Mouse (Mus musculus) right cerebral cortex, postnatal 36 days (tissue): Measurements from ENCODE around the gene Fam129b.

ENCODE experiments used
- DNase-seq, 2 experiments: peaks; one replicate each; pipeline ENCODE4 v3.0.0; 2022; ENCODE audit warnings: low spot score in 2 of 2, mixed read lengths in 1 of 2

Fam129b gene

DNA sequence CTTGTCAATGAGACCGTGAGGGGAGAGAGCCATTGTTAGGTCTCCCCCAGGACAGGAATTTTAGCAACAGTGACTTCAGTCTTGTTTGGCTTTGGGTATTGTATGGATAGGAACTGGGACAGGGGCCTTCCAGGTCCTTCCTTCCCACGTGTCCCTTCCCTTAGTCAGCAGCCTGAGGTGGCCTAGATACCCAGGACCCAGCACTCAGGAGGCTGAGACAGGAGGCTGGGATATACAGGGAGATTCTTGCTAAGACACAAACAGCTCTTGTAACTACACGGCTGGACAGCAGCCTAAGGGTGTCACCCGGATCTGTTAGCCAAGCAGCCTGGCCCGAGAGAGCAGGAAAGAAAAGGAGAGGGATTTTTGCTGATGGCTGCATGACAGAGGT is 16.3 kb upstream of the Fam129b start:
- no peak for DNase-seq

DNA sequence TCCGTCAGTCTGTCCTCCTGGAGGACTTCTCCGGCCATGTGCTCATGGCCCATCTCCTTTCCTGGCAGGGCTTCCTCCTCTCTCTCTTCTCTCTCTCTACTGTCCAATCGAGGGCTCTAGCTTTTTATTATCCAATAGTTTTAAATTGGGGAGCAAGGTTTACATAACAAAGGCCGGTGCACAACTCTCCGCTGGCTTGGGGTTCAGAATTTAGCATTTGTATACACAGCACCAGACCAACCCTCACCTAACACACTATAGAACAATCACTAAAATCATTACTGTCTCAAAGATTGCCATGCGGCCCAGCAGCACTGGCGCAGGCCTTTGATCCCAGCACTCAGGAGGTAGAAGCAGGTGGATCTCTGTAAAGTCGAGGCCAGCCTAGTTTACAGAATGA is 15.1 kb upstream of the Fam129b start:
- DNase-seq = no peak

DNA sequence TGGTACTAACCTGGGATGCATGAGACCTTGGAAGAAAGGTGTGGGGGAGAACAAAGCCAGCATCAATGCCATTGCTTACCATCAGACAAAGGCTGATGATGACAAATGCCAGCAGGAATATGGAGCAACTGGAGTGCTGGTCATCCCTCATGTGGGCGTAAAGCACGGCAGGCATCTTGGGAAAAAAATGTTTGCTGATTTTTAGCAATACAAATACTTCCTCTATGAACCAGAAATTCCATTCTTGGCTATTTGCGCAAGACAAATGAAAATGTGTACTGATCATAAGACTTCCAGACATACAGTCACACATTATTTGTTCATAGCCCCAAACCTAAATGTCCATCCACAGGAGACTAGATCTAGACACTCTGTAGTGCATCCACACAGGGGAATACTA is 12.6 kb upstream of the Fam129b start:
- DNase-seq = no peak

DNA sequence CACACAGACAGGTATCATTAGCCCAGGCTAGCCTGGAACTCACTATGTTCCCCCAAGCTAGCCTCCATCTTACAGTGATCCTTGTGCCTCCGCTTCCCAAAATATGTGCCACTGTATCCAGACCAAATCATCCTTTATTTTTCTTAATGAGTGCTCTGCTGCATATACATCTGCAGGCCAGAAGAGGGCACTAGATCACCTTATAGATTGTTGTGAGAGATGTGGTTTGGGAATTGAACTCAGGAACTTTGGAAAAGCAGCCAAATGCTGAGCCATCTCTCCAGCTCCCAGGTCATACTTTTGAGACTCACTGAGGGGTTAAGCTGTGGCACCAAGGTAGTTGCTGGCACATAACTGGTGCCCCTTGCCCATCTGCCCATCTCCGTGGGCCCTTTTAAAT is 11.2 kb upstream of the Fam129b start:
- DNase-seq = no peak

DNA sequence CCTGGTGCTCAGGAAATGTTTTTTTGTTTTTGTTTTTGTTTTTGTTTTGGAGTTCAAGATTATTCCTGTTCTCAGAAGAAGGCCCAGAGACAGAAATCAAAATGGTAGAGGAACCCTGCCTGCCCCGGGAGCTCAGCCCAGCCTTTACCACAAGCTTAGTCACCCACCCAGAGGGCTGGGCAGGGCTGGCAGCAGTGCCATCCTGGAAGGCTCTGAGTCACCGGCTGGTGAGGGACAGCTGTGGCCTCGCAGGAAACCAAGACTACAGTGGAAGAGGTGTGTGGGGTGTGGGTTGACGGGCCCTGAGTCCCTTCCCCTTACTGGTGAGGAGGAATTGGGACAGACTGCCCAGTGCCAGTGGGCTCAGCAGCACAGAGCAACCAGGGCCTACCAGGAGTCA is 8.6 kb upstream of the Fam129b start:
- no peak for DNase-seq

DNA sequence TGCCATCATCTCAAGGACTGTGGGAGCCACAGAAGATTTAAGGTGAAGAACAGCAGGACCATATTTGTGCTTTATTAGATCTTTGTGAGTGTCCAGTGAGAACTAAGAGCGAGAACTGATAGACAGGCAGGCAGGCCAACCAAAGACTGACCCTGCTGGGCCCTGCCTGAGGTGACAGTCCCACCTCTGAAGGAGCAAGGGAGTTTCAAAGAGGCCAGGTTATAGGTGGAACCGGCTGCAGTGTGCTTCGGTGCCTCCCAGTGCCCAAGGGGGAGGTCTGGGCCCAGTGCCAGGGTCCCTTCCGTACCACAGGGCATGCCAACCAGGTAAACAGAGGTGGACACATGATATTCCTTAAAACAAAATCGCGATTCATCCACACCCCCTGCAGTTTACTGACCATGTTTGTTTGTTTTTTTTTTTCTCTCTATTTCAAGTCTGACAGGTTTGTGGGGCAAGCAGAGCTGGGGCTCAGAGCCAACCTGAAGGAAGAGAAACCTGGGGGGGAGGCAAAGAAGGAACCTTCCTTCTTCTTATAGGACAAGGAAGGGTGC is 6.1 kb upstream of the Fam129b start:
- no peak for DNase-seq

DNA sequence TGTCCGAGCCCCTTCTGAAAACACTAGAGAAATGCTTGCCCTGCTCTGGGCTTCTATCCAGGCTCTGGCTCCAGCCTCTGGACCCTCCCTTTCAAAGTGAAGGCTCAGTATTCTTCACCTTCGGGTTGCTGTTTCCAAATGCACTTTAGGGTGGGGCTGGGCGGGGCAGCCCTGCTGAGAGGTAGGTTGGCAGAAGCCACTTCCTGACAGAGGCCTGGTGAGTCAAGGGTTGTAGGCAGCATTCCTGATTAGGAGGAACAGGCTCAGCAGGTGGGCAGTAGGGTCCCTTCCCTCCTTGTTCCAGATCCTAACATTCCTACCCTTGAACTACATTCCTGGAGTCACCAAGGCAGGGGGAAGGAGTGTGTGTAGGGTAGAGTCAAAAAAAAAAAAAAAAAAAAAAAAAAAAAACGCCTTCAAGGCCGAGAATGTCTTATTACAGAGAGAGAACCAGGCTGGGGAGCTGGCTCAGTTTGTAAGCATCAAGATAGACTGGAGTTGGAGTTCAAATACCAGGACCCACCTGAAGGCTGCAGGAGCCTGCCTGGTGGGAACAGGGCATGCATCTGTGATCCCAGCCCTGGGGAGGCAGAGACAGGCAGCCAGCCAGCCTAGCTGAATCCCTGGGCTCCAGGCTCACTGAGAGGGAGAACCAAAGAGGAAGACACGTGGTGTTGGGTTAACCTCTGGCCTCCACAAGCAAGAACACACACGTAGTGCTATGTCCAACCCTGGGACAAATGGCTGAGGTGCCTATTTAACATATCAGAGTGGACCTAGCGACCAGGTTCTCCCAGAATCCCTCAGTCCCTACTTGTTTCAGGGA is 5.4 kb upstream of the Fam129b start:
- no peak for DNase-seq

DNA sequence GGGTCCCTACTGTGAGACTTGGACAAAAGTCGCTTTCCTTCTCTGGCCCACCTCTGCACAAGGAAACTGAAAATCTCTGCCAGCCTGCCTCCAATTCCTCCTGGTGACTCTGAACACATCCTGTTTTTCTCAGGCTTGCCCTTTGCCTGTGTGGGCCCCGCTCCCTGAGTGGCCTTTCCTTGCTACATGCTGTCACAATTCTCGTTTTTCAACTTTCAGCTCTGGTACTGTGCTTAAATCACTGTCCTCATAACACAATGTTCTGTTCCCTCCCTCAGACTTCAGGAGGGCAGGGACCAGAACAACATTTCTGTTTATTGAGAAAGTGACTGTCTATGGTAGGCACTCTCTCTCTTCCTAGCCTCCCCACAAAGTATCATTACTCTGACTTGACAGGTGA is 1.8 kb upstream of the Fam129b start:
- no peak for DNase-seq

DNA sequence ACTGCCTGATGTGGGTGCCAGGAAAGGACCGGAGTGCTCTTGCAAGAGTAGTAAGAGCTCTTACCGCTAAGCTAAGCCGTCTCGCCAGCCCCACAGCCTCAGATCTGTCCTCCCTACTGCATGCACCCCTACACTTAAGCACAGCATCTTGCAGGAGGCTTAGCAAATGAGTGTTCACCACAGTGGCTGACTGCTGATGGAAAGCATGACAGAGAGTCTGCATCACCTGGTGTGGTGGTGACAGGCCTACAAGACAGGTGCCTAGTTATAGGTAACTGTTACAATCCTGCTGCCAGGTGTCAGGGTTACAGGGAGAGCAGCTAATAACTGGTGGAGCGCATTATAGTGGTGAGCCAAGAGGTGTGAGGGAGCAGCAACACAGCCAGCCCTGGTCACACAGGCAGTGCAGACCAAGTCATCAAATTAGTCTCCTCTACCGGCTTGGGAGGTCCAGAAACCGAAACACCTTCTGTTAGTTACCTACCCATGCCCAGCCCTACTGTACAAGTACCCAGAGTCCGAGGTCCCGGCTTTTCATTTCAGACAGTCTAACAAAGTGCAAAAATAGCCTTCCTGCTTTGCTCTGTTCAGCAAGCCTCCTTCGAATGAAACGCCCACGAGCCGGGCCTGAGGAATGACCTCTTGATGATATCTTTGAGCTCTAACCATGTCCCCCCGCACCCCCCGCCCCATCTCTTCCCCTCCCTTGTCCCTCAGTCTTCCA is 801 bp upstream of the Fam129b start:
- DNase-seq = no peak

DNA sequence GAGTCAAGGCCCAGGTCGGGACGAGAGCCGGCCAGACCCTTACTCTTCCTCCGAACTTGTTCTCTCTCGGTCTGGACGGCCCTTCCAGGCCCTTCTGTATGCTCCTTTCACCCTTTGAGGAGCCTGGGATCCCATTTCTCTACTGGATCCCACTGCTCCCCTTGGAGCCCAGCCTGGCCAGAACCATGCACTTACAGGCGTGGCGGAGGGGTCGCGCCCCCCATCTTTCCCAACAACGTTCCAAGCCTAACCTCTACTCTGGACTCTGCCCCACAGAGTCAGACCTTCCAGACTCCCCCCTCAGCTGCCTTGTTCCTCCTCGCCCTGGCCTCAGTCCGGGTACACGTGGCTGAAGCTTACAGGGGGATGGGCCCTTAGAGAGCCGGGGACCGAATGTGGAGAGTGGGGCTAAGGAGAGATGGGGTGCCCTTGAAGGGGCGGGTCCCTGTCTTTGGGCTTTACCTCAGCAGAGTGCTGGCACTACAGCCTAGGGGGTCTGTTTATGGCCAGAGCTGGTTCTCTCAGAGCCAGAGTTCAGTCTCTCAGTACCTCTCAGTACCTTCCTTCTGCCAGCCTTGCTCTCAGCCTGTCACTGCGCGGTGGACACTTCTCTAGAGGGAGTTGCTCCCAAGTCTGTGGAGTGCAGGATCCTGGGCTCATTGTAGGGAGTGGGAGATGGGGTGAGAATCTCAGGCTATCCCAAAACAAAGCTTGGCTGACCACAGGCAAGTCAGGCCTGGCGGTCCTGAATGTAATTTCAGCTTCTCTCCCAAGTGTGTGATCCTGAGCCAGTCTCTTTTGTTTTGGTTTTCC is 782 bp downstream of the Fam129b start:
- DNase-seq = no peak

DNA sequence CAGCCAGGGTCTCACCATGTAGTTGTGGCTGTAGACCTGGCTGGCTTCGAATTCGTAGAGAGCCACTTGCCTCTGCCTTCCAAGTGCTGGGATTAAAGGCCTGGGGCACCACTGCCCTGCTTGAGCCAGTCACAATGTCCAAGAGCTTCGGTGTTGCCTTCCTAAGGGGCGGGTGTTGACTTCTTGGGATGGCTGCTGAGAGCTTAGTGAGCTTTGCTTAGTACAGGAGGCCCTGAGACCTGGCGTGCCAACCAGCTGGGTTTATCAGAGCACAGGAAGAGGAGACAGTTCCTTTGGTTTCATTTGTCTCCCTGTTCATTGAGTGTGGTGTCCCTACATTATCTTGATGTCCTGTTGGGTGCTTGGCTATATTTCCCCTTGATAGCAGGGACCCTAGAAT is 1.4 kb downstream of the Fam129b start:
- DNase-seq = no peak

DNA sequence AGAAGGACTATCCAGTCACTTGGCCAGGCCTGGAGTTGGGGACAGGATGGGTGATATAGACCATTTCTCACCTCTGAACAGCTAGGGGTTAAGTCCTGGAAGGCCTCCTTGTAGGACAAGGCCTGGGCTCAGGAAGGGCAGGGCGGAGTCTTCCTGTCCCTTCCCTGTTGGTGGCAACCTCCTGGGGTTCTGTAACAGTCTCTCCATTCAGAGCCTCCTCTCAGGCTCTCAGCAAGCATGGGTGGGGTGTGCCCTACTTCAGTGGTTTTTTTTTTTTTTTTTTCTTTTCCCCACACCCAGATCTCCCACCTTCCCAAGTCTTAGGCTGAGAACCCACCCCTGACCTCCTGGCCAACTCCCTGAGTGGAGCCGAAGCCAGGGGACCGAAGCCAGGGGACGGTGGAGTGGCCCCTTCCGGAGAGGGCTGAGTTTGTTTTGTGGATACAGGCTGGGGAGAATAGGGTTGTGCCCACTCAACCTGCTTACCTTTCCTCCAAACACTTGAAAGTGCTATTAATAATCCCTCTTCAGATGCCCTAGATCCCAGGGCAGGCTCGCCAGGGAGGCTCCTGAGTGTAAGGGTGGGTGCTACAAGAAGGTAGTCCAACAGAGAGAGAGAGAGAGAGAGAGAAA is 2.0 kb downstream of the Fam129b start:
- no peak for DNase-seq

DNA sequence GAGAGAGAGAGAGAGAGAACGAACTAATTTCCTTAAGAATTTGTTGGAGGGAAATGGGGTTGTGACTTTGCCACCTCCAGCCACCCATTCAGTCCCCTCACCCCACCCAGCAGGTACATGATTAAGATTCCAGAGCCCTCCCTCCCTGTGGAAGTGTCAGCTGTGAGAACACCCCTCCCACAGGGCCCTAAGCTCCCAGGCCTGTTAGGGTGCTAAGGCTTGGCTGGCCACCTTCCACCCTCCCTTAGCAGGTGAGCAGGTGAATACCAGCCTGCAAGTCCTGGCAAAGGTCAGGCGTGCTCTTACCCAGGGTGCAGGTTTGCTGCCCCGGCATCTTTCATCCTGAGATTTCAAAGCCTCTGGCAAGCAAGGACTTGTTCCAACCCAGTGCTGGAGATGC is 2.5 kb downstream of the Fam129b start:
- no peak for DNase-seq

DNA sequence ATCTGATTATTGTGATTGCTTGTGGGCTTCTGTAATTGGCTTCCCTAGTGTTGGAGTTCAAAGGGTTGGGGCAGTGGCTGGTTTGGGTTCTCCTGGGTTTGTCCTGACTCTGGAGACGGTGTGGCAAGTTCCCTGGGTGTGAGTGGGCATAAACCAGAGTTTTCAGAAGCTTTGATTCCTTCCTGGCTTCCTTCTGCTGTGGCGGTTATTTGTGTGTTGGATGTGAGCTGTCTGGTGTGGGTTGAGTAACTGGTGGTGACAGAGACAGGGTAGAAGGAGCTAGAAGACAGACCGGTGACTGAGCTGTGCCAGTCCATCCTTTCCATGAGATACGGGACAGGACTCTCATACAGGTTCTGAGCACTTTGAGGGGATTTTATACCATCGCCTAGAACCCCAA is 3.7 kb downstream of the Fam129b start:
- no peak for DNase-seq

DNA sequence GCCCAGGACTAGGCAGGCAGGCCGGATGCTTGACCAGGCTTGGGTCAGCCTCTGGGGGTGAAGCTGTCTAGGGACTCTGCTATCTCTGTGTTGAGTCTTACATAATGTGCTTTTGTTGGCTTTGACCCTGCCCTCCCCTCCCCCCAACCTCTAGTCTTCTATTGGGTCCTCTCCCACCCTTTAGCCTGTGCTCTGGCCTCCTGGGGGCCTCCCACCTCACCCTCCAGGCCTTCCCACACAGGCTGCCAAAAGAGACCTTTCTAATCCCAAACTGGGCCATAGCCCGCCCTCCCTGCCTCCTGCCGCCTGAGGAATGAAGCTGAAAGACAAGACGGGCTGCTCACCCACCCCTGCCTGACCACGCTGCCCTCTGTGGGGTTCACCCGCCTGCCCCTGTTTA is 5.1 kb downstream of the Fam129b start:
- DNase-seq = no peak

DNA sequence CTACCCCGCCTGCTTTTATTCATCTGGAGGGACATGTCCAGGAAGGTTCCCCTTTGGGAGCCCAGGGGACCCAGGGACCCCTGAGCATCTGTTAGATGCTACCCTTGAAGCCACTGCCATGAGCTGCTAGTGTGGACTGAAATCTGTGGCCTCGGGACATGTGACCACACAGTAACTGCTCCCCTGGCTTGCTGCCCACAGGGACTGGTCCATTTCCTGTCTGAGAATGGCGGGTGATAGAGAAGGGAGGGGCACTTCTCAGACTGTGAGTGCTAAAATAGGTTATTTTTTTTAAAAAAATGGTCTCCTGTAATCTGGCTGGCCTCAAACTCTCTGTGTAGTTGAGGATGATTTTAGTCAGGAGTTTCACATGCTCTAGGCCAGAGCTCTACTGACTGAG is 5.8 kb downstream of the Fam129b start:
- no peak for DNase-seq

DNA sequence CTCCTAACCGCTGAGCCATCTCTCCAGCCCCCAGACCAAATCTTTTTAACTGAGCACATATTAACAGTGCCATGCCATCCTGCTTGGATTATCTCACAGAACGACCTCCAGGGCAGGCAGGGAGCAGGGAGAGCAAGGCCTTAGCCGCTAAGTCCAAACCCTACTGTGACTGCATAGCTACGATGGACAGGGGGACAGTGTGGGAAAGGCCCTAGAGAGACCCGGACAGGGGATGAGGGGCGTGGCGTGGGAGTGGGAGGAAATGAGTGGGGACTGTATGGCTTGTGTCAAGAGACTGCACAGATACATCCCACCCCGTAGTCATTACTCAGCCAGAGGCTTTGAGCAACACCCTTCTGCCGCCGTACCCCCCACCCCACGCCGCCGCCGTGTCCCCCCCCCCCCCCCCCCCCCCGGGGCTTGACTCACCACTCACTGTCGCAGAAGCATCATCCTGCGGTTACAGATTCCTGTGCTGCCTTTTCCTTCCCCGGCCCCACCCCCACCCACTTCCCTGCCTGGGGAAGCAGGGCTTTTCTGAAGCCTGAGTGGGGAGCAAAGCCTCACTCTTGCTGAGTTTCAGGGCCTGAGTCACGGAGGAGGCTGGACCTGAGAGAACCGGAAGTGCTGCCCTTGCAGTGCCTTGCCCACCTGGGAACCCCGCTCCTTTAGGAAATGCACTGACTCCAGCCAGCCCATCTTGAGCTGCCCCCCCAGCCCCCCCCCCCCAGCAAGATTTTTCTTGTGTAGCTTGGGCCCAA is 6.5 kb downstream of the Fam129b start:
- no peak for DNase-seq

DNA sequence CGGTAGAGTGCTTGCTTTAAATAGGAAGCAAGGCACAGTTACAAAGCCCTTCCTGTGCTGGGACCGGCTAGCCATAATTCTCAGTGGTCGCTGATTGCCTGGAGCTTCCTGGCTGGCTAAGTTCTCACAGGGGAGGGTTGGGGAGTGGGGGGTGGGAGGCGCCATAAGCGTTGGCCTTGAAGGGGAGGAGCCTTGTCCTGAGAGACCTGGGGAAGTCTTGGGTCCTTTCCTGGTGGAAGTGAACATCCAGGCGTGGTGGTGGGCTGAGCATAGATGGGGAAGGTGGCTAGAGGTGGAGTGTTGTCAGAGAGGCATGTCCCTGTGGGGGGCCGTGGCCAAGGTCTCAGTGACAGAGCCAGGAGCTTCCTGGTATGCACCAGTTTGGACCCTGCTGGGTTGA is 8.8 kb downstream of the Fam129b start:
- no peak for DNase-seq

DNA sequence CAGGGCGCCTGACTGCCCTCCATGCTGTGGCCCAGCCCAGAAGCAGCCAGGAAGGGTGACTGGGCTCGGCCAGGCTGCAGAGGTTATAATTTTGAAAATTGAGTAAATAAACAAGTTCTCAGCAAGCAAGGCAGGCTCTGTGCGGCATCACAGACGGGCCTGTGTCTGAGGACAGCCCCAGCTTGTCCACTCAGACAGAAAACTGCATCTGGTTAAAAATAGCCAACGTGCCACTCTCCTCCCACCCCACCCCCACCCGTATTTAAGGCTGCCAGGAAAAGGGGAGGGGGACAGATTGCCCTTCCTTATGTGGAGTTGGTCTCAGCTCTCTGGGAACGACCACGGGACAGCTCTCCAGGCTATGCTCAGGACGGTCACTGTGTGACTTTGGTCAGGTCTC is 12.1 kb downstream of the Fam129b start:
- DNase-seq = no peak

DNA sequence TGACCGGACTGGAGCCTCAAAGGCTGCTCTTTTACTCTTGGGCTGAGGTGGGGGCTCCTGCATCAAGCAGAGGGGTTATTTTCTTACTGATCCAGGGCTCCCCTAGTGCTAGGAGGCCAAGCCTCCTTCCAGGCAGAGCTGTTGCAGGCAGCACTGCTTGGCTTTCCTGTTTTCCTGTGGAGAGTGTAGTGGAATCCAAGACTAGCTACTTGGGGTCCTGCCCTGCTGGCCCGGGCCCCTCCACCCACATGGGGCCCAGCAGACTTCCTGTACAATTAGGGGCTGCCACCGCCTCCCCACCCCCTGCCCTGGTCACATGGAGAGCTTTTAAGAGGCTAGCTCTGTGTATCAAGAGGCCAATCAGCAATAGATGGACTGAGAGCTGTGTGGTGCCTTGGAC is 12.6 kb downstream of the Fam129b start:
- DNase-seq = no peak

DNA sequence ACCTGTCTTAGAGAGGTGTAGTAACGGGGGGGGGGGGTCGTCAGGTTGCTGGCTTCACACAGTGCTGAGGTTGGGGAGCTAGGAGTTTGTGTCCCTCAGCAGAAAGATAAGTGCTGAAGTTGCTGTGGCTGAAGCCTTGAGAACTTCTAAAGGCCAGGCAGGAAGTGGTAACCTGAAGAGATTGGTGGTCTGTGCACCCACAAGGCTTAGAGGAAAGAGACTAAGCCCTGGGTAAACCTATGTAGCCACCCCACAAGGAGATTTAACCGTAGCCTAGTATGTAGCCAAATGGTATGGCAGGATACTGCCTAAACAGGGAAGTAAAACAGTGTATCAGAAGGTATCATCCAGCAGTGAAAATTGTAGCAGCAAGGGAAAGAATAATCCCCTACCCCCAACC is 14.4 kb downstream of the Fam129b start:
- DNase-seq = no peak
